Comparison of ENCODE assay signal across 24 mouse cellular contexts in genomic region chr4:111155859-111156258, GRCm38 (mm10).
"Had no signal": no experiment of that assay in that cellular context is flagged by ENCODE, and none has a peak within 500 bp of the region (broad histone marks: within the 10 kb centered on the region; RNA-seq: fewer than 3 reads in every experiment).

No protein-coding gene starts in this region.

- H3K36me3 ChIP-seq: limb, embryonic 10.5 days; limb, embryonic 13.5 days; liver, embryonic 12.5 days; liver, embryonic 15.5 days; lung, embryonic 15.5 days; neural tube, embryonic 12.5 days; neural tube, embryonic 15.5 days had no signal

- H3K4me1 ChIP-seq: limb, embryonic 10.5 days; limb, embryonic 13.5 days; liver, embryonic 12.5 days; liver, embryonic 15.5 days; lung, embryonic 15.5 days; megakaryocyte, embryonic 14.5 days; neural tube, embryonic 12.5 days; neural tube, embryonic 15.5 days had no signal

- H3K4me3 ChIP-seq: limb, embryonic 10.5 days; limb, embryonic 13.5 days; liver, embryonic 12.5 days; liver, embryonic 15.5 days; lung, embryonic 15.5 days; megakaryocyte, embryonic 14.5 days; neural tube, embryonic 12.5 days; neural tube, embryonic 15.5 days had no signal

- ATAC-seq: liver, embryonic 12.5 days had no signal

- DNase-seq: kidney, postnatal 10 days; kidney, postnatal 36 days; layer of hippocampus, postnatal 36 days; liver; lung, adult 18-20 months; lung, postnatal 10 days; lung, postnatal 36 days; midbrain, embryonic 14.5 days; right cerebral cortex, adult 18-20 months; right cerebral cortex, postnatal 14 days; right cerebral cortex, postnatal 4 days; thymus, adult 2 months; thymus, postnatal 14 days; thymus, postnatal 4 days had no signal

- H3K27ac ChIP-seq: limb, embryonic 10.5 days; limb, embryonic 13.5 days; liver, embryonic 12.5 days; liver, embryonic 15.5 days; lung, embryonic 15.5 days; neural tube, embryonic 12.5 days; neural tube, embryonic 15.5 days; stomach, postnatal 0 days had no signal

- H3K9me3 ChIP-seq: limb, embryonic 10.5 days; limb, embryonic 13.5 days; liver, embryonic 12.5 days; liver, embryonic 15.5 days; lung, embryonic 15.5 days; megakaryocyte, embryonic 14.5 days; neural tube, embryonic 12.5 days; neural tube, embryonic 15.5 days had no signal

- H3K27me3 ChIP-seq: limb, embryonic 13.5 days; liver, embryonic 12.5 days; liver, embryonic 15.5 days; lung, embryonic 15.5 days; megakaryocyte, embryonic 14.5 days; neural tube, embryonic 12.5 days; neural tube, embryonic 15.5 days had no signal

- H3K9ac ChIP-seq: limb, embryonic 13.5 days; liver, embryonic 12.5 days; liver, embryonic 15.5 days; lung, embryonic 15.5 days; neural tube, embryonic 12.5 days; neural tube, embryonic 15.5 days had no signal

- H3K4me2 ChIP-seq: limb, embryonic 13.5 days; liver, embryonic 12.5 days; liver, embryonic 15.5 days; lung, embryonic 15.5 days; midbrain, embryonic 11.5 days; neural tube, embryonic 12.5 days; neural tube, embryonic 15.5 days had no signal
